Mouse (Mus musculus) cortical plate, adult 2 months (tissue): ENCODE results near the gene Sez6. TPM values are rescaled to one million over a fixed set of nuclear protein-coding genes. Genes with fewer than 3 reads are reported as not detected.

Experiments
- H3K27ac ChIP-seq: fragments of 200-500 bp; 2 replicates; pipeline ENCODE4 v1.5.1; 2012; ENCODE audit warnings: low read length, control low read depth, inconsistent platforms; ENCODE audit not compliant: insufficient read depth
- H3K4me1 ChIP-seq: fragments of 200-500 bp; 2 replicates; pipeline ENCODE4 v1.6.1; 2011; ENCODE audit warnings: low read length; ENCODE audit not compliant: control insufficient read depth, insufficient read depth
- H3K4me3 ChIP-seq: fragments of 200-500 bp; 2 replicates; pipeline ENCODE4 v1.5.1; 2011; ENCODE audit warnings: mild to moderate bottlenecking, low read length, control low read depth; ENCODE audit not compliant: insufficient read depth
- CTCF ChIP-seq: fragments of 200-500 bp; IDR thresholded peaks from 2 replicates; pipeline ENCODE4 v1.5.1; 2011; ENCODE audit warnings: mild to moderate bottlenecking, control low read depth, low read length; ENCODE audit not compliant: insufficient read depth; ENCODE audit errors: extremely low read depth
- POLR2A ChIP-seq: fragments of 200-500 bp; IDR thresholded peaks from 2 replicates; pipeline ENCODE4 v1.6.1; 2011; ENCODE audit warnings: mild to moderate bottlenecking, low read length, control low read depth; ENCODE audit not compliant: insufficient read depth; ENCODE audit errors: extremely low read depth
- polyA plus RNA-seq: library from polyadenylated mRNA; depleted of rRNA; stranded (reverse); fragments of >200 nt; gene quantifications from 2 replicates; pipeline ENCODE4 v1.2.3, GENCODE M21; 2012

Gene Sez6
- polyA plus RNA-seq, 1 experiment: 109 TPM

DNA sequence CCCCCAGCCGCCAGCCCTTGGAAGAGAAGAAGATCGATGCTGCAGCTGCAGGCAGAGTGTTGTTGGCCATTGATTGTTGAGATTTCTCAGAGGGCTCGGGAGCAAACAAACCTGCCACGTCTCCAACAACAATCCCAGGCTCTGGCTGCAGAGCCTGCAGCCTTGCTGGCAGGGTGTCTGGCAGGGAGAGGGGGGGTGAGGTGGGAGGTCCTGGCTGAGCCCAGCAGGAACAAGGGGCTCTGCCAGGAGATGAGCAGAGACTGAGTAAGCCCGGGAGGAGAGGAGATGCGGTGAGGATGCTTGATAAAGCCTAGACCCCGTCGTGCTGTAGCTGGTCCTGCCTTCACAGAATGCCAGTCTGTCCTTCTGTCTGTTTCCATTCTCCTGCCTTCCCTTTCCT lies 6.2 kb downstream of the Sez6 start:
- peaks cover 3% of the 10 kb centered on the region for H3K4me1 ChIP-seq
- no peak overlapping the region for H3K4me3 ChIP-seq
- H3K27ac ChIP-seq: no peak overlapping the region
- no peak for TF ChIP-seq CTCF
- TF ChIP-seq POLR2A: no peak

DNA sequence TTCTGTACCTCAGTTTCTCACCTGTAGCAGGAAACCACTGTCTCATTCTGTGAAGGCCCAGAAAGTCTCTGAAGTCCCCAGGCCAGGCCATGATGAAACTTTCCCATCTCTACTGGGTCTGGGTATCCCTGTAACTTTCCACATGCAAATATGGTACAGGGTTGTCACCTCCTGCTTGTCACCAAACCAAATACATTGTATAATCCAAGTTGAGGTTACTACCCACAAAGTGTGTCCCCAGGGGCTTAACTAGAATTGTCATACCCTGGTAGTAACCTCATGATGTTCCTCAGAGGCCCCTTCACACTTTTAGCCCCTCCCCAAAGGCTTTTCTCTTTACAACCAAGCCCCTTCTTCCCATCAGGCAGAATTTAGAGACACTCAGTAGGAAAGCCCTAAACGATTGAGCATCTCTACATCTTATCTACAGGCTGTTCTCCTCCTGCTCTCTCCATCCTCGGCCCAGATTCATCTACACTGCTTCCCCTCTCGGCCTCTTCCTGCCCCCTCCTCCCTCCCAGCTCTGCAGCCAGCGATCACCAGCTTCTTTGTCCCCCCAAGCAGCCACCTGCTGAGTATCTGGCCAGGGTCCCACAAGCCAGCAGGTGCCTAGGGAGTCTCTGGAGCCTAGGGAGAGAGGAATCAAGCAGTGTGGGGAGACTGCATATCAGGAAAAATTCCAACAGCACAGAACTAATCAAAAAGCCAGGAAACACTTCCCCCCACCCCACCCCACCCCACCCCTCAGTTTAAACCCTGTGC lies 7.2 kb downstream of the Sez6 start:
- no peak overlapping the region for H3K27ac ChIP-seq
- peaks cover 3% of the 10 kb centered on the region for H3K4me1 ChIP-seq
- TF ChIP-seq CTCF (no peak), POLR2A (no peak)
- no peak overlapping the region for H3K4me3 ChIP-seq

DNA sequence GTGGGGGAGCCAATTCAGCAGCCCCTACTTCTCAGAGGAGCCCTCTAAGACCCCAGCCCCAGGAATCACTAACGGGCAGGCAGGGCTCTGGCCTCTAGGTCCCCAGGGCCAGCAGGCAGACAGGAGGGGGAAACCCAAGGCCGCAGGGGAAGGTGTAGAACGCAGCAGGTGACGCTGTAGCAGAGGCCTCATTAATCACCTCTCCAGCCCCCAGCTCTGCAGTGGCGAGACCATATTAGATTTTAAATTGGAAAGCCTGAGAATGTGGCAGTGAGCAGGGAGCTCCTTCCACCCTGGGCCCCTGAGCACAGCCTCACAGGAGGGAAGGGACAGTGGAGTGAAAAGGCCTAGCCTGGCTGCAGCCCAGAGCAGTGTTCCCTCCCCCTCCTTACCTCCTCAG lies 11.6 kb downstream of the Sez6 start:
- Histone ChIP-seq H3K27ac (no peak overlapping the region), H3K4me3 (no peak overlapping the region), H3K4me1 (no peaks in the 10 kb centered on the region)
- TF ChIP-seq POLR2A (no peak), CTCF (no peak)

DNA sequence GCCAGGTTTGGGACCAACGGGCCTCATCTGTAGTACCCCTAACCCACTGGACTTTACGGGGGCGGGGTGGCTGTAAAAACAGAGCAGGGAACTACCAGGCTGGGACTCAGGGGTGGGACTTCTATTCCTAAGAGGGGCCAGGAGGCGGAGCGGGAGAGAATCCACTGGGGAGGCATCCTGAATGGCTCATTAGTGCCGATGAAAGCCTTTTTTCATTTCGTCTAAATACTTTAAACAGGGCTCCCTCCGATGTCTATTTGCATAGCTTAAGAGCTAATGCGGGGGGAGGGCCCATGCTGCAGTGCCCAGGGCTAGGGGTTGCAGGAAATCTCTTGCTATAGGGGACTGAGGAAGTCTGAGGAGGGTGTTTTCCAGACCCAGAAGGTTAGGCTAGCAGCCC lies 17.3 kb downstream of the Sez6 start:
- H3K4me1 ChIP-seq: peaks cover 5% of the 10 kb centered on the region
- H3K27ac ChIP-seq: no peak overlapping the region
- no peak overlapping the region for H3K4me3 ChIP-seq
- TF ChIP-seq CTCF (no peak), POLR2A (no peak)

DNA sequence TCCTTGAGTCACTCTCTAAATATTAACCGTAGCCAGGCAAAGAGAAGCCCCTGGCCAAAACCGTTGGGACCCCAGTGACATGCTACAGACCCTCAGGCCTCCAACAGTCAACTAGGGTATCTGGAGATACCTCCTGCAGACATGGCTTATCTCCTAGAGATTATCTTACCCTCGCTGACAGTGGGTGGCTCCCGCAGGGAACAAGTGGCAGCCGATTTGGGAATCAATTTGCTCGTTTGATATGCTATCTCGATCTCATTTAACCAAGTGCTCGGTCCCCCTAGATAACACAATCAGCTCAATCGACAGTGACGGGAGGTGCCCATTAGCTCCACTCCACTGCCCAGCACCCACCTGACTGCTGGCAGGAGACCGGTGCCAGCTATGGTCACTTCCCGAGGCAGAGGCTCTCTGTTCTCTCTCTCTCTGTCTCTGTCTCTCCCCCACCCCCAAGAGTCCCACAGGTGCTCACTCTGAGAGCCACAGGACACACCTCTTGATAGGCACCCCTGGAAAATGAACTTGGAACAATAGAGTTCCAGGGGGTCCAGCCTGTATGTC lies 19.6 kb downstream of the Sez6 start:
- H3K4me1 ChIP-seq: peaks cover 5% of the 10 kb centered on the region
- TF ChIP-seq CTCF: no peak
- no peak for TF ChIP-seq POLR2A
- no peak overlapping the region for H3K4me3 ChIP-seq
- no peak overlapping the region for H3K27ac ChIP-seq

DNA sequence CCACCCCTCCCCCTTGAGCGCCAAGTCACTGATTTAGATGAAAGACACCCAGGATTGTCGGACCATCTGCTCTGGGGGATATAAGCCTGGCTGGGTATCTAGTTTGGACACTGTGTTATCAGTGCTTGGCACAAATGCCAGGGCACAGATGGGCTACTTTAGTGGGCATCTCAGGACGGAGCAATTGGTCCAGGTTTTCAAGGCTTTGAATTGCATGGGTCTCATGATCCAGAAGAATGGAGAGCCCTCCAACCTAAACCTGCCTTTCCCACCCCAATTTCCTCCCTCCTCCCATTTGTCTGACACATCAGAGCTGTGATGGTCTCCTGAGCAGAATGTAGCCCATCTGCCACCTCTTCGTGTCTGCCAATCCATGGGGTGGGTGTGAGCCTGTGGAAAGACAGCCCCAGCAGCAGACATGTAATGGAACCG lies 20.2 kb downstream of the Sez6 start:
- Histone ChIP-seq H3K4me3 (no peak overlapping the region), H3K27ac (no peak overlapping the region), H3K4me1 (peaks cover 5% of the 10 kb centered on the region)
- no peak for TF ChIP-seq CTCF
- no peak for TF ChIP-seq POLR2A

DNA sequence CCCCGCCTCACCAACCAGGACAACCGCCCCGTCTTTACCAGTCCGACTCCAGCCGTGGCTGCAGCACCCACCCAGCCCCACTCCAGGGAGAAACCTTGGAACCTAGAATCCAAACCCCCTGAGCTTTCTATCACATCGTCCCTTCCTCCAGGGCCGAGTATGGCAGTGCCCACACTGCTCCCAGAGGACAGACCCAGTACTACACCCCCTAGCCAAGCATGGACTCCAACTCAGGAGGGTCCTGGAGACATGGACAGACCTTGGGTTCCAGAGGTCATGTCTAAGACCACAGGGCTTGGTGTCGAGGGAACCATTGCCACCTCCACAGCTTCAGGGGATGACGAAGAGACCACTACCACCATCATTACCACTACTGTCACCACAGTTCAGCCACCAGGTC lies 23.1 kb downstream of the Sez6 start:
- no peak for TF ChIP-seq POLR2A
- TF ChIP-seq CTCF: peak; percentile 40
- peaks cover 3% of the 10 kb centered on the region; the same call in 1 of the 2 replicates for H3K4me1 ChIP-seq
- no peak overlapping the region for H3K27ac ChIP-seq
- H3K4me3 ChIP-seq: no peak overlapping the region

DNA sequence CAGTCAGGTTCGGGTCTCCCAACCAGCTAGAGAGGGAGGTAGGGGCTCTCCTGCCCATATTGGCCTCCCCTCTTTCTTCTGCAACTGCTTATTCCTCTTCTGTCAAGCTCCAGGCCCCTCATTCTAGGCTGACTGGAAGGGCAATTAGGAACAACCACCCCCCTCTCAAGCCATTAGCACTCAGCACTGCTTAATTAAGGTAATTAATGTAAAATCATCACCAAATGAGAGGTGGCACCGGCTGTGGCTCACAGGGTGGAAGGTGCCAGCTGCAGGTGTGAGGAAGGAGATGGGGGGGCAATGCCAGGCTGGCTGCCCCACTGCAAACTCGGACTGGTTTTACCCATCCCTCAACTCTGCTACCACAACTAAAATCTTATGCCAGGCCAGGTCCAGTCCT lies 25.8 kb downstream of the Sez6 start:
- TF ChIP-seq CTCF (no peak), POLR2A (no peak)
- peaks cover 11% of the 10 kb centered on the region for H3K4me1 ChIP-seq
- no peak overlapping the region for H3K27ac ChIP-seq
- H3K4me3 ChIP-seq: no peak overlapping the region

DNA sequence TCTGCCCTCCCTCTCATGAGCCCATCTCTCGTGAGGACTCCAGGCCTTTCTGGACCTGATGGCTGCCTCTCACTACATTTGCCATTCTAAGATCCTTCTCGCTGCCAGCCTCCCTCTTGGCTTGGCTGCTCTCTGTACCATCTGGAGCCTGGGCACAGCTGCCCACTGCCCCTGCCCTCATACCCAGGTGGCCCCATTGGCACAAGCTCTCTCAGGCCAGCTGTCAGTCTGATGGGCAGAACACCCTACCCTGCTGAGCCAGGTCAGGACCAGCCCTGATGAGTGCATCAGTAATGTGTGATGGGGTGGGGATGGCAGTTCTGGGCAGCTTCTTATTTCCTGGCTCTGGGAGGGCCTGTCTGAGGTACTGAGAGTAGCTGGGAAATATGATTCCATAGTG lies 27.7 kb downstream of the Sez6 start:
- Histone ChIP-seq H3K27ac (no peak overlapping the region), H3K4me3 (no peak overlapping the region)

DNA sequence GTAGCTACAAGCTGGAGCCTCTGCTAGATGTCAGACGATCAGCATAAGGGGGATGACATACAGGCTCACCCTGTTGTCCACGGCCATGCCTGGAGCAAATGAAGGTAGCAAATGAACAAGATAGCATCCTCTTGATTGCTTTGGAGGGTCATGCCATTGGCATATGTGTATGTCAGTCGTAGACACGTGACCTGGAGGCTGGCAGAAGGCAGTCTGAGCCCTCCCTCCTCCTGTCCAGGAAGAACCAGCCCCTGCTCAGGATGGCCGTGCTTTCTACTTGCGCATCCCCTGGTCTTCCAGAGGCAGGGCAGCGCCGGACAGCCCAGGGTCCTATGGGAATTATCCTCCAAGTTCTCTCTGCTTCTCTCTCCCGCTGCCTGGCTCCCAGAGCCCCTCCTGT lies 28.3 kb downstream of the Sez6 start:
- no peak overlapping the region for H3K27ac ChIP-seq
- H3K4me3 ChIP-seq: no peak overlapping the region
- no peak for TF ChIP-seq POLR2A
- no peak for TF ChIP-seq CTCF
- H3K4me1 ChIP-seq: peaks cover 10% of the 10 kb centered on the region

More for the DNA sequence above, 27.7 kb downstream of the Sez6 start:
- no peak for TF ChIP-seq POLR2A
- TF ChIP-seq CTCF: no peak
- peaks cover 10% of the 10 kb centered on the region for H3K4me1 ChIP-seq

DNA sequence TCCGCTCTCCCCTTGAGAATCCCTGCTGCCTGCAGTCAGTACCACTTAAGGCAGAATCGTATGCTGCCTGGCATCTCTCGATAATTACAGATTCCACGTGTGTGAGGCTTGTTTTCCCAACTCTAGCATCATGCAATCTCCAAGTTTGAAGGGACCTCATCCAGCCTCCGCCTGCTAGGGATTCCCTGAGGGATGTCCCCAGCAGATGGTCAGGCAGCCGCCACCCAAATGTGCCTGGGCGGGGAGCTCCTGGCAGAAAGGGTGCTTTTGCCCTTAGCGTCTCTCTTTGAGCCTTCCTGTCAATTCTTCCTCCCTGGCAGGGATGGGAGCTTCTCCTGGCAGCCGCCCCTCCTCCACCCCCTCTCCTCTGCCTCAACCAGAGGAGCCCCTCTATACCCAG lies 29.6 kb downstream of the Sez6 start:
- Histone ChIP-seq H3K27ac (no peak overlapping the region), H3K4me3 (no peak overlapping the region), H3K4me1 (peaks cover 14% of the 10 kb centered on the region)
- no peak for TF ChIP-seq POLR2A
- TF ChIP-seq CTCF: no peak
